Mouse (Mus musculus) lung, postnatal 0 days (tissue): ENCODE measurements around the gene Apoa2. TPM values are rescaled to one million over a fixed set of nuclear protein-coding genes. Genes with fewer than 3 reads are reported as not detected.

Experiments
- ATAC-seq: fragments of 200-750 bp; cut with Nextera tagmentation; 2 replicates; pipeline ENCODE4 v1.8.0; 2017; ENCODE audit warnings: moderate library complexity
- DNase-seq: peaks from one replicate; pipeline ENCODE4 v3.0.0-alpha.2; 2016; ENCODE audit warnings: low spot score
- H3K27ac ChIP-seq: fragments of 300-500 bp; sonication (generic); 2 replicates; pipeline ENCODE4 v1.5.1; 2014; ENCODE audit warnings: antibody characterized with exemption, mild to moderate bottlenecking, low read length, mixed read lengths
- H3K27me3 ChIP-seq: fragments of 300-500 bp; sonication (generic); replicated peaks from 2 replicates; pipeline ENCODE4 v1.6.1; 2014; ENCODE audit warnings: low read length, mixed read lengths; ENCODE audit not compliant: insufficient read depth
- H3K36me3 ChIP-seq: fragments of 300-500 bp; sonication (generic); 2 replicates; pipeline ENCODE4 v1.6.1; 2014; ENCODE audit warnings: low read length, mixed read lengths; ENCODE audit not compliant: insufficient read depth
- H3K4me1 ChIP-seq: fragments of 300-500 bp; sonication (generic); 2 replicates; pipeline ENCODE4 v1.6.1; 2014; ENCODE audit warnings: antibody characterized with exemption, low read depth, low read length, mixed read lengths; ENCODE audit not compliant: insufficient read depth
- H3K4me2 ChIP-seq: fragments of 300-500 bp; sonication (generic); replicated peaks from 2 replicates; pipeline ENCODE4 v1.6.1; 2014; ENCODE audit warnings: low read depth, mild to moderate bottlenecking, low read length, moderate library complexity, mixed read lengths
- H3K4me3 ChIP-seq: fragments of 300-500 bp; sonication (generic); 2 replicates; pipeline ENCODE4 v1.5.1; 2014; ENCODE audit warnings: low read depth, low read length
- H3K9ac ChIP-seq: fragments of 300-500 bp; sonication (generic); replicated peaks from 2 replicates; pipeline ENCODE4 v1.6.1; 2014; ENCODE audit warnings: low read depth, mild to moderate bottlenecking
- H3K9me3 ChIP-seq: fragments of 300-500 bp; sonication (generic); 2 replicates; pipeline ENCODE4 v1.6.1; 2016; ENCODE audit warnings: low read length, mixed read lengths
- CTCF ChIP-seq: IDR thresholded peaks from 2 replicates; pipeline ENCODE4 v1.5.1; 2016; ENCODE audit warnings: antibody characterized with exemption, mild to moderate bottlenecking
- EP300 ChIP-seq: IDR thresholded peaks from 2 replicates; pipeline ENCODE4 v1.6.1; 2016; ENCODE audit warnings: antibody characterized with exemption, mild to moderate bottlenecking, control low read depth
- WGBS: fragments of 180-500 bp; shearing (Covaris S2); extraction: QIAGEN DNeasy Blood & Tissue Kit; methylation state at CpG from one replicate; pipeline ENCODE4 v1.1.7; 2014; 5-methylcytosine and 5-hydroxymethylcytosine counted together
- polyA plus RNA-seq: library from polyadenylated mRNA; unstranded; fragments of >200 nt; fragmentation: Nextera tagmentation; extraction: Ambion mirVana; gene quantifications from 2 replicates; pipeline ENCODE4 v1.2.1, GENCODE M21; 2015

Gene Apoa2
- polyA plus RNA-seq, 1 experiment from 2014 or later, result 5.5 TPM

DNA sequence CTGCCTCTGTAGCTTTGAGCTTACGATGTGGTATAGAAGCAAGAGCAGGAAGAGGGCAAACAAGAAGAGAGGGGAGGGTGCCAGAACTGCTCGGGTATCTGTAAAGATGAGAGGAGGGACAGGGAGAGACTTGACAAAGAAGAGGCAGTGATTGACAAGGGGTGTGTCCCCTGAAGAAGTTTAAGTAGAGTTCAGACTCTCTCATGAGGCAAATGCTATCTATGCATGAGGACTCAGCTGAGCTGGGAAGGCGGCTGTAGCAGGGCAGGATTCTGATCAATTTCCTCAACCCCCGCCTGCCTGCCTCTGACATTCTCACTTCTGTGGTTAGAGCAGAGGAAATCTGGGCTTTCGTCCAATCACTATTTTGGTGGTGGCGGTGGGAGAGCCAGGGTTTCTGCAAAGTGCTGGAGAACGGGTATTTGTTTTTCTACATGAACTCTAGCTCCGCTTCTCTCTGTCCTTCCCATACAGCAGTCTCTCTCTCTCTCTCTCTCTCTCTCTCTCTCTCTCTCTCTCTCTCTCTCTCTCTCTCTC is 37.8 kb downstream of the Apoa2 start:
- WGBS, result under 1% methylated on average over 8 of the region's 8 CpGs
- H3K9ac ChIP-seq, result no peak overlapping the region
- TF ChIP-seq CTCF (no peak), EP300 (no peak)
- no peaks in the 10 kb centered on the region for H3K36me3 ChIP-seq
- H3K4me1 ChIP-seq, result peaks cover 7% of the 10 kb centered on the region; the same call in 1 of the 2 replicates
- DNase-seq (peak; percentile 94), ATAC-seq (peak; percentile 75)
- peak overlapping the region; percentile 36 for H3K4me2 ChIP-seq
- H3K27ac ChIP-seq, result peak overlapping the region; percentile 63
- no peaks in the 10 kb centered on the region for H3K9me3 ChIP-seq
- H3K4me3 ChIP-seq, result no peak overlapping the region
- no peaks in the 10 kb centered on the region for H3K27me3 ChIP-seq

DNA sequence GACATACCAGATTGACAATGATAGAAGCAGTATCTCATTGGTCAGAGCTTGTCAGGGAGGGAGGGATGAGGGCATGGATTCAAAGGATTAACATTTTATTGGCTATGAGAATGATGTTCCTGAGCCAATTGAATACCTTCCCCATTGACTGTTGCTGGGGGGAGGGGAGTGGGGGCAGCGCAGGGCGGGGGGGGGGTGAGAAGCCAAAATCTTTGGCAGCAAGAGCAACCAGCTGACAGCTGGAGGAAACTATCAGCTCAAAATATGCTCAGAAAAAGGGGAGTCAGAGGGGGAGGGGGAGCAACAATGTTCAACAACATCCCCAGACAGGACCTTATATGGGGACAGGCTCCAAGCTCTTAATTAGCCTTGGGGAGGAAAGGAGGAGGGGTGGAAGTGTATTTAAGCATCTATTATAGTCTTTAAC is 38.3 kb downstream of the Apoa2 start:
- peak overlapping the region; percentile 72 for H3K27ac ChIP-seq
- H3K9me3 ChIP-seq, result no peaks in the 10 kb centered on the region
- ATAC-seq (peak; percentile 90), DNase-seq (peak; percentile 94)
- no peak overlapping the region for H3K9ac ChIP-seq
- H3K27me3 ChIP-seq, result no peaks in the 10 kb centered on the region
- H3K4me2 ChIP-seq, result peak overlapping the region; percentile 36; the same call in 1 of the 2 replicates
- H3K36me3 ChIP-seq, result no peaks in the 10 kb centered on the region
- WGBS, result 0% methylated on average over 1 of the region's 2 CpGs
- TF ChIP-seq EP300 (no peak), CTCF (no peak)
- H3K4me3 ChIP-seq, result no peak overlapping the region
- H3K4me1 ChIP-seq, result peaks cover 7% of the 10 kb centered on the region; the same call in 1 of the 2 replicates

DNA sequence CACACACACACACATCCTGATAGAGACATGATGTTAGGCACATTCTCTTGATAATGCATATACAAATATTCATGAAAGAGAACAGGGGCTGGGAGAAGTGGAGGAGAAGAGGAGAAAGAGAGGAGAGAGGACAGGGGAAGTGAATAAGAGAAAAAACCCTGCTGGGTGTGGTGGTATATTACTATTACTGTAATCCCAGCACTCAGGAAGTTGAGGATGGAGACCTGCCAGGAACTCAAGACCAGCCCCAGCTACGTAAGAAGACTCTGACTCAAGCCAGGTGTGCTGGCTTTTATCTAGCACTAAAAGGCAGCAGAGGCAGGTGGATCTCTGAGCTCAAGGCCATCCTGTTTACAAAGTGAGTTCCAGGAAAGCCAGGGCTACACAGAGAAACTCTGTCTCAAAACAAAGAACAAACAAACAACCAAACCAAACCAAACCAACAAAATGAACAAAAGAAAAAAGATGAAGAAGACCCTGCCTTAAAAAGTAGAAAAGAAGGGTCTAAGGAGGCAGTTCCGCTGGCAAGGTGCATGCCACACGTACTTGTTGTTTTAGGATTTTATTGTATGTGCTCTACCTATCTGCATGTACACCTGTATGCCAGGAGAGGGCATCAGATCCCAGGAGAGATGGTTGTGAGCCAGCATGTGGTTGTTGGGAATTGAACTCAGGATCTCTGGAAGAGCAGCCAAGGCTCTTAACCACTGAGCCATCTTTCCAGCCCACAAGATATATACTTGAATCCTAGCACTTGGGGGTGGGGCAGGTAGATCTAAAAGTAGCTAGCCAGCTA is 39.0 kb downstream of the Apoa2 start:
- TF ChIP-seq EP300 (0 out of 2 replicates have a peak, but pooled peaks have one; percentile 25), CTCF (peak; percentile 54)
- H3K27ac ChIP-seq, result peak overlapping the region; percentile 72
- no peak overlapping the region for H3K4me3 ChIP-seq
- WGBS, result 62% methylated on average over 3 of the region's 3 CpGs
- no peaks in the 10 kb centered on the region for H3K9me3 ChIP-seq
- H3K9ac ChIP-seq, result no peak overlapping the region
- ATAC-seq (peak; percentile 5; the same call in 1 of the 2 replicates), DNase-seq (peak; percentile 67)
- no peak overlapping the region for H3K4me2 ChIP-seq
- H3K36me3 ChIP-seq, result no peaks in the 10 kb centered on the region
- peaks cover 7% of the 10 kb centered on the region; the same call in 1 of the 2 replicates for H3K4me1 ChIP-seq
- no peaks in the 10 kb centered on the region for H3K27me3 ChIP-seq

GRCm38 (mm10) chr1:171265971-171266744 is 41.3 kb downstream of the Apoa2 start:
- H3K9me3 ChIP-seq, result no peaks in the 10 kb centered on the region
- H3K4me1 ChIP-seq, result peaks cover 10% of the 10 kb centered on the region; the same call in 1 of the 2 replicates
- WGBS, result 43% methylated on average over 4 of the region's 4 CpGs
- DNase-seq (no peak), ATAC-seq (no peak)
- H3K27me3 ChIP-seq, result no peaks in the 10 kb centered on the region
- no peak overlapping the region for H3K9ac ChIP-seq
- H3K4me2 ChIP-seq, result no peak overlapping the region
- no peaks in the 10 kb centered on the region for H3K36me3 ChIP-seq
- no peak for TF ChIP-seq CTCF
- TF ChIP-seq EP300, result no peak
- H3K4me3 ChIP-seq, result no peak overlapping the region
- H3K27ac ChIP-seq, result no peak overlapping the region

GRCm38 (mm10) chr1:171268341-171268740 is 43.5 kb downstream of the Apoa2 start:
- no peak overlapping the region for H3K4me2 ChIP-seq
- H3K36me3 ChIP-seq, result 0 out of 2 replicates have a peak, but pooled peaks cover 4% of the 10 kb centered on the region
- no peak overlapping the region for H3K9ac ChIP-seq
- no peak overlapping the region for H3K4me3 ChIP-seq
- H3K27me3 ChIP-seq, result no peaks in the 10 kb centered on the region
- H3K27ac ChIP-seq, result no peak overlapping the region
- no peak for ATAC-seq
- peaks cover 7% of the 10 kb centered on the region; the same call in 1 of the 2 replicates for H3K4me1 ChIP-seq
- H3K9me3 ChIP-seq, result no peaks in the 10 kb centered on the region
- 63% methylated on average over 1 of the region's 1 CpGs for WGBS
- DNase-seq, result no peak
- TF ChIP-seq CTCF (no peak), EP300 (no peak)
